Mouse (Mus musculus): ENCODE results near the gene Hsd17b2. TPM values are rescaled to one million over a fixed set of nuclear protein-coding genes. Genes with fewer than 3 reads are reported as not detected.

Gene Hsd17b2
- 1.1 TPM in 1 of 2 replicates, not detected in the other for polyA plus RNA-seq (2011; ENCODE audit: insufficient read depth, insufficient read length, low replicate concordance, missing spikeins)

- Histone ChIP-seq H3K27ac (ENCODE audit: control insufficient read depth, insufficient read depth, low read depth, low read length, poor library complexity) (no peak within 1 kb of the TSS), H3K4me1 (ENCODE audit: control insufficient read depth, insufficient read depth, low read length) (peaks cover 1% of the 10 kb centered on the region; the same call in 1 of the 2 replicates), H3K4me3 (replicated peaks; ENCODE audit: control insufficient read depth, low read depth, low read length) (peak within 1 kb of the TSS; percentile 40)
- no peak for TF ChIP-seq CTCF (IDR thresholded peaks at IDR 0.05; ENCODE audit: control insufficient read depth, insufficient read depth, low read length)
- no peak for TF ChIP-seq POLR2A (IDR thresholded peaks at IDR 0.05; ENCODE audit: borderline replicate concordance, control insufficient read depth, low read depth, low read length)
- 26% methylated on average over 13 of the region's 13 CpGs for WGBS
Measured at GRCm38 (mm10) chr8:117701859-117702258, at the start of gene Hsd17b2. TSS of gene Hsd17b2 (plus strand) at chr8:117701904.

GRCm38 (mm10) chr8:117652318-117652717 lies 49.4 kb upstream of the Hsd17b2 start:
- no peak for TF ChIP-seq CTCF (IDR thresholded peaks at IDR 0.05; ENCODE audit: control insufficient read depth, insufficient read depth, low read length)
- no peak for TF ChIP-seq POLR2A (IDR thresholded peaks at IDR 0.05; ENCODE audit: borderline replicate concordance, control insufficient read depth, low read depth, low read length)
- WGBS, result 86% methylated on average over 1 of the region's 1 CpGs
- Histone ChIP-seq H3K27ac (ENCODE audit: control insufficient read depth, insufficient read depth, low read depth, low read length, poor library complexity) (no peak overlapping the region), H3K4me3 (replicated peaks; ENCODE audit: control insufficient read depth, low read depth, low read length) (no peak overlapping the region), H3K4me1 (ENCODE audit: control insufficient read depth, insufficient read depth, low read length) (no peaks in the 10 kb centered on the region)

GRCm38 (mm10) chr8:117658990-117659389 lies 42.7 kb upstream of the Hsd17b2 start:
- 54% methylated on average over 7 of the region's 7 CpGs for WGBS
- TF ChIP-seq POLR2A (IDR thresholded peaks at IDR 0.05; ENCODE audit: borderline replicate concordance, control insufficient read depth, low read depth, low read length) (no peak), CTCF (IDR thresholded peaks at IDR 0.05; ENCODE audit: control insufficient read depth, insufficient read depth, low read length) (no peak)
- H3K4me1 ChIP-seq (ENCODE audit: control insufficient read depth, insufficient read depth, low read length), result no peaks in the 10 kb centered on the region; the same call in 1 of the 2 replicates
- H3K27ac ChIP-seq (ENCODE audit: control insufficient read depth, insufficient read depth, low read depth, low read length, poor library complexity), result no peak overlapping the region
- no peak overlapping the region for H3K4me3 ChIP-seq (replicated peaks; ENCODE audit: control insufficient read depth, low read depth, low read length)

GRCm38 (mm10) chr8:117660358-117661031 lies 41.2 kb upstream of the Hsd17b2 start:
- Histone ChIP-seq H3K4me1 (ENCODE audit: control insufficient read depth, insufficient read depth, low read length) (no peaks in the 10 kb centered on the region; the same call in 1 of the 2 replicates), H3K4me3 (replicated peaks; ENCODE audit: control insufficient read depth, low read depth, low read length) (no peak overlapping the region), H3K27ac (ENCODE audit: control insufficient read depth, insufficient read depth, low read depth, low read length, poor library complexity) (no peak overlapping the region)
- WGBS, result 58% methylated on average over 11 of the region's 11 CpGs
- TF ChIP-seq CTCF (IDR thresholded peaks at IDR 0.05; ENCODE audit: control insufficient read depth, insufficient read depth, low read length) (no peak), POLR2A (IDR thresholded peaks at IDR 0.05; ENCODE audit: borderline replicate concordance, control insufficient read depth, low read depth, low read length) (no peak)

GRCm38 (mm10) chr8:117667349-117668124 lies 34.2 kb upstream of the Hsd17b2 start:
- no peak for TF ChIP-seq POLR2A (IDR thresholded peaks at IDR 0.05; ENCODE audit: borderline replicate concordance, control insufficient read depth, low read depth, low read length)
- TF ChIP-seq CTCF (IDR thresholded peaks at IDR 0.05; ENCODE audit: control insufficient read depth, insufficient read depth, low read length), result no peak
- no peaks in the 10 kb centered on the region for H3K4me1 ChIP-seq (ENCODE audit: control insufficient read depth, insufficient read depth, low read length)
- no peak overlapping the region for H3K27ac ChIP-seq (ENCODE audit: control insufficient read depth, insufficient read depth, low read depth, low read length, poor library complexity)
- no peak overlapping the region for H3K4me3 ChIP-seq (replicated peaks; ENCODE audit: control insufficient read depth, low read depth, low read length)
- WGBS, result 78% methylated on average over 13 of the region's 13 CpGs

- Histone ChIP-seq H3K4me1 (ENCODE audit: control insufficient read depth, insufficient read depth, low read length) (no peaks in the 10 kb centered on the region), H3K27ac (ENCODE audit: control insufficient read depth, insufficient read depth, low read depth, low read length, poor library complexity) (no peak overlapping the region), H3K4me3 (replicated peaks; ENCODE audit: control insufficient read depth, low read depth, low read length) (no peak overlapping the region)
- TF ChIP-seq POLR2A (IDR thresholded peaks at IDR 0.05; ENCODE audit: borderline replicate concordance, control insufficient read depth, low read depth, low read length), result no peak
- TF ChIP-seq CTCF (IDR thresholded peaks at IDR 0.05; ENCODE audit: control insufficient read depth, insufficient read depth, low read length), result no peak
- 46% methylated on average over 11 of the region's 11 CpGs for WGBS
Measured at GRCm38 (mm10) chr8:117670461-117670860, 31.2 kb upstream of the Hsd17b2 start.

GRCm38 (mm10) chr8:117672558-117672957 lies 29.1 kb upstream of the Hsd17b2 start:
- no peak overlapping the region for H3K4me3 ChIP-seq (replicated peaks; ENCODE audit: control insufficient read depth, low read depth, low read length)
- WGBS, result 66% methylated on average over 3 of the region's 3 CpGs
- H3K27ac ChIP-seq (ENCODE audit: control insufficient read depth, insufficient read depth, low read depth, low read length, poor library complexity), result no peak overlapping the region
- H3K4me1 ChIP-seq (ENCODE audit: control insufficient read depth, insufficient read depth, low read length), result no peaks in the 10 kb centered on the region
- TF ChIP-seq POLR2A (IDR thresholded peaks at IDR 0.05; ENCODE audit: borderline replicate concordance, control insufficient read depth, low read depth, low read length) (no peak), CTCF (IDR thresholded peaks at IDR 0.05; ENCODE audit: control insufficient read depth, insufficient read depth, low read length) (no peak)

GRCm38 (mm10) chr8:117673430-117673830 lies 28.3 kb upstream of the Hsd17b2 start, which contains the start of gene Sdr42e1:
TSS of gene Sdr42e1 (minus strand) at chr8:117673689.
- WGBS, result 4% methylated on average over 17 of the region's 17 CpGs
- peak within 1 kb of the TSS; percentile 72 for H3K4me3 ChIP-seq (replicated peaks; ENCODE audit: control insufficient read depth, low read depth, low read length)
- H3K27ac ChIP-seq (ENCODE audit: control insufficient read depth, insufficient read depth, low read depth, low read length, poor library complexity), result no peak within 1 kb of the TSS
- no peaks in the 10 kb centered on the region for H3K4me1 ChIP-seq (ENCODE audit: control insufficient read depth, insufficient read depth, low read length)
- TF ChIP-seq POLR2A (IDR thresholded peaks at IDR 0.05; ENCODE audit: borderline replicate concordance, control insufficient read depth, low read depth, low read length) (no peak), CTCF (IDR thresholded peaks at IDR 0.05; ENCODE audit: control insufficient read depth, insufficient read depth, low read length) (no peak)

Data from bone marrow, adult 2 months (tissue).